Mouse (Mus musculus) left cerebral cortex, postnatal 4 days (tissue): ENCODE measurements at regions not wholly inside any gene's neighbourhood (a gene's known extent, or its start where the extent isn't known, plus 50 kb on each side); places are given as distances from the start of the nearest gene placed in this dataset.
A peak's percentile ranks its signal among the peaks of the same experiment; 100 is the strongest.

Source experiments
- DNase-seq: peaks from one replicate; pipeline ENCODE4 v3.0.0-alpha.2; 2022
- intact Hi-C: fragments of 180-260 bp; cut with DNase I; formaldehyde crosslinking; loops from one replicate; pipeline ENCODE4 v1.15.1; 2025

DNA sequence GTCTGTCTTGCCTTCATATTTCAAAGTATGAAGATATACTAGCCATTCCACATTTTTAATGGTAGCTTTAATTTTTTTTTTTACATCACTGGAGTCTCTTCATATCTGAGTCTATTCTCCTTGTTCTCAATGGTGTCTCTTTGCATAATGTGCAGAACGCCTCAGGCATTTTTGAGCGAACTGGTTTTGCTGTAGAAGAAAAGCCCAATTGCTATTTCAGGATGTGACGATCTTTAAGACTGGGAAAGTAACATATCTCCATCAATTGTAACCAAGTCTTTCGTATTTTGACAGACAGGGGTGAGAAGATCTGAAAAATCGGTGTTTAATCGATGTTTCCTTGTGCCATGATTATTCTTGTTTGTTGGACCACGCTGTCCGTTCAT, 183.7 kb upstream of the Ednrb start:
- intact Hi-C loops: no loop called here
- no peak for DNase-seq

GRCm38 (mm10) chr14:104027077-104027899, 183.1 kb upstream of the Ednrb start:
- peak; percentile 31 for DNase-seq
- intact Hi-C loops: no loop called here

GRCm38 (mm10) chr14:104008538-104008937, 164.3 kb upstream of the Ednrb start:
- intact Hi-C loops: no loop called here
- DNase-seq: no peak

GRCm38 (mm10) chr14:104006426-104006825, 162.2 kb upstream of the Ednrb start:
- intact Hi-C loops: no loop called here
- peak; percentile 17 for DNase-seq

- intact Hi-C loops: no loop called here
- DNase-seq: no peak
Measured at GRCm38 (mm10) chr14:104005132-104005531, 160.9 kb upstream of the Ednrb start.

- intact Hi-C loops: no loop called here
- no peak for DNase-seq
Measured at GRCm38 (mm10) chr14:104002421-104002820, 158.2 kb upstream of the Ednrb start.

DNA sequence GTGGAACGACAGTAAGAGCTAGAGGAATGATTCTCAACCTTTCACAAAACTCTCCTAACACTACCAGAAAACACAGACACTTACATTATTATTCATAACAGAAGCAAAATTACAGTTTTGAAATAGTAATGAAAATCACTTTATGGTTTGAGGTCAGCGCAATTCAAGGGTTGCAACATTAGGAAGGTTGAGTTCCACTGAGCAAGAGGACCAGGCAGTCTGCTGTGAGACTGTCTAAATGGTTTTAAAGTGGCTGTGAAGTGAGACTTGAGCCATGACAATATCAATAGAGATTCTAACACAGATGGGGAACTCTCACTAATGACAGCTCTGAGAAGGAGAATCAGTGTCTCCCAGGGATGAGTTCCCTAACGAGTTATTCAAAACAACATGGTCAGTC, 146.2 kb upstream of the Ednrb start:
- no peak for DNase-seq
- intact Hi-C loops: no loop called here

GRCm38 (mm10) chr14:103989949-103990348, 145.7 kb upstream of the Ednrb start:
- intact Hi-C loops: no loop called here
- DNase-seq: no peak

DNA sequence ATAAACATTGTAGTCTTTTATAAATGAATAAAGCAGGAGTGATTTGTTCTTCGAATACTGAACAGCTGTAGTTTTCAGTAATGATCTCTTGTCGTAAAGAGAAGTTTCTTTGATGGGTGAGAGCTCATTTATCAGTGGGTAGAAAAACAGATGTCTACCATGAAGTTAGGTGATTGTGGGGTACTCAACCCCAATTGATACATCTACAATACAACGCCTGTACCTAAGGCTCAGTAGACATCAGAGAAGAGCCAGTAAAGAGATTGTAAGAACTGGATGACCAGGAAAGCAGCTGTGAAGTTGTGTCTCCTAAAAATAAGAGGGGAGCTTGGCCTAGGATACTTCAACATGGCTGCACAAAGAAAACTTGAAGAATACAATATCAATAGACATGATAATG, 143.1 kb upstream of the Ednrb start:
- DNase-seq: no peak
- intact Hi-C loops: no loop called here

DNA sequence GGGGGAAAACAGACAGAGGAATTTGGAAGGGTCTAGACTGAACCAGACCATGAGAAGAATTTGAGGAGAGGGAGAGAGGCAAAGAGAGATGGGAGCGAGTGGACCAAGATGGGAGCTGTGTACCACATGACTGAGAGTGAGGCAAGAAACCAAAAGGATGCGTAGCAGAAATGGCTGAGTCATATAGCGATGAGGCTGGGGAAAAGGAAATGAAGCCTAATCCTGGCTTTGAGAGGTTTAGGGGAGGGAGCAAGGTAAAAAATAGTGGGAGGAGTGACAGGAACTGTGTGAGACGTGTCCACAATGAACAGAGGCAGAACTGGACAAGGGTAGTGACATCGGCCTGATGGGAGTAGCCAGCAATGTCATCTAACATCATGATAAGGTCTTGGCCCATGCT, 140.1 kb upstream of the Ednrb start:
- DNase-seq: no peak
- intact Hi-C loops: no loop called here

- no peak for DNase-seq
- intact Hi-C loops: no loop called here
Measured at GRCm38 (mm10) chr14:103978808-103979207, 134.6 kb upstream of the Ednrb start.

DNA sequence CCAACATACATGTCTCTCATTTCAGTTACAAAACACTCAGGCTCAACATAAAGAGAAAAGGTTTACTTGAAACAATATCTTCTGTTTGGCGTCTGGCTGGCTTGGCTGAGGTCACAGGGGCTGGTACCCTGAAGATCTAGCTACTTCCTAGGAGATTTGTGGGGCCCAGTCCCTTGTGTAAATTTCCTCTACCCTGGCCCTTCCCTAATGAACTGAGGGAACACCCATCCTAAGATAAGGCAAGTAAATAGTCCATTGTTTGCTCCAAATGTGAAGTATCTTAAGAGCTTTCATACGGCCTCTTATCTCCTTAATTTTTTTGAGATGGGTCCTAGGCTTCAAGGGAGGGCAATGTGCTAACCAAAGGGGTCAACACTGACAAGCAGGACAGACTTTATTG, 133.6 kb upstream of the Ednrb start:
- intact Hi-C loops: no loop called here
- no peak for DNase-seq

GRCm38 (mm10) chr14:103973955-103974354, 129.8 kb upstream of the Ednrb start:
- intact Hi-C loops: no loop called here
- no peak for DNase-seq

DNA sequence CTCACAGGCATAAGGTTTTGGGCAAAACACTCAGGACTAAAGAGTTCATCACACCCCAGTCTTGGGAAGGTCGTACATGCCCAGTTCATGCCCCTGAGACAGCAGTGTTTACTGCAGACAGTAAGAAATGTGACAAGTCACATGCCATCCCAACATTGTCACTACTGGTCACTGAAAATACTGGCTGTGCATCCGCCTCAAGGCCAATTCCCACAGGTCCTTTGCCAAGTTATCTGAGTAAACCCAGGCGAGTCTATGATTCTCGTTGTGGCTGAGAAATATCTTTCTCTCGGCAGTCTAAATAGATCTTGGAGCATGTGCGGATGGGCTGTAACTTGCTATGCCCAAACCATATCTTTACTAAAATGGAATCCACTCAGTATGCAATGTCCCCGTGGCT, 128.9 kb upstream of the Ednrb start:
- intact Hi-C loops: no loop called here
- no peak for DNase-seq

- intact Hi-C loops: no loop called here
- DNase-seq: no peak
Measured at GRCm38 (mm10) chr14:103969305-103969704, 125.1 kb upstream of the Ednrb start.

- intact Hi-C loops: no loop called here
- DNase-seq: no peak
Measured at GRCm38 (mm10) chr14:103966293-103966692, 122.1 kb upstream of the Ednrb start.

DNA sequence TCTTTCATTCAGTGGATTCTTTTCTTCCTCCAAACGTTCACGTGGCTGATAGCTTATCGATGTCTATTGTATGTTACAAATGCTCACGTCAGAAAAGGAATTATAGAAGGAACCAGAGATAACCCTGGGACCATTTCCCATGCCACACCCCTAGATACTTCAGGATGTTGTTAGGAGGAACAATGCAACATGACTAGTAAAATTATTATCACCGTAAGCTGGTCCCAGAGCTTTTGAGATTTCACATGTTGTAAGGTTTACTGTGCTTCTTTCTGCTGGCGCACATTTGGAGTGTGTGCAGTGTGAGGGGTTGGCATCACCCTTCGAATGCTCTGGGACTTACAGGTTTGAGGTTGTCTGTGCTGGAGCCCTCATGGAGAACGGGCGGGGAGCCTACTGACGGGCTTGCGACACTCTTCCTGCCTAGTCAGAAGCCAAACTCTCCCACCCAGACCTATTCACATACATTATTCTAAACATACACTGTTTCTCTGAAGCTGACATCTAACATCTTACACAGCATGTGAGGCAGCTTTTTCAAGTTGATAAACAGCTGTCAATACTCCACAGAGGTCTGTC, 118.2 kb upstream of the Ednrb start:
- DNase-seq: no peak
- intact Hi-C loops: no loop called here

DNA sequence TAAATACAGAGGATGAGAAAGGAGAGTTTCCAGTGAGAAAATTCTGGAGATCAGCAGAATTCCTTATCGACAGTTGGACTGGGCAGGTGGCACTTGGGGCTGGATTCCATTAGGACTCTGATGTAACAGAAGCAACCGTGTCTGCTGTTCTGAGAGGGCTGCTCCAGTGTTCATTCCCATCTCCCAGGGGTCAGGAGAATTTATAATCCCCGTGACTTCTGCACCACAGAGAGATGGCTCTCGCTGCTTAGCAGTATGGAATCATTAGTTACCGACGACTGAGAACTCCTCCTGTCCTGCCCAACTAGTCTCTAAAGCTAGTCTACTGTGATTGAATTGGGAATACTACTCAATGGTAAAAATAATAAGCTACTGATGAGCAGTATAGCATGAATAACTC, 107.7 kb upstream of the Ednrb start:
- intact Hi-C loops: no loop called here
- DNase-seq: no peak

DNA sequence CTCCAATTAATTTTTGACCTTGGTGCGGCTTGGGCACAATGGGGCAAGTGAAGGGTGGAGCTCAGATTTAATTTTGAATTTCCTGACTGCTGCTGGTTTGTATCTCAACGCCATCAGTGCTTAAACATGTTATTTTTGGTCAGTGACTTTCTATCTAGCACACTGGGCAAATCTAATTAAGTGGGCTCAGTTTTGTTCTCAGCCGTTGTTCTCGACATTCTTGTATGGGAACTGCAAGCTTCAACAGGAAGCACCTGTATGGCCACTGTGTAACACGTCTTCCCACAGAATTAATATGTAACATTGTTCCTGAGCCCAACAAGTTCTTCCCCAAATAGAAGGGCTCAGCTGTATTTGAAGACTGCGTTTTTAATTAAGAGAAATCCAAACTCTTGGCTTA, 105.7 kb upstream of the Ednrb start:
- intact Hi-C loops: no loop called here
- no peak for DNase-seq

GRCm38 (mm10) chr14:103948026-103948777, 104.0 kb upstream of the Ednrb start:
- DNase-seq: no peak
- intact Hi-C loops: no loop called here

- no peak for DNase-seq
- intact Hi-C loops: no loop called here
Measured at GRCm38 (mm10) chr14:103945753-103946152, 101.6 kb upstream of the Ednrb start.

DNA sequence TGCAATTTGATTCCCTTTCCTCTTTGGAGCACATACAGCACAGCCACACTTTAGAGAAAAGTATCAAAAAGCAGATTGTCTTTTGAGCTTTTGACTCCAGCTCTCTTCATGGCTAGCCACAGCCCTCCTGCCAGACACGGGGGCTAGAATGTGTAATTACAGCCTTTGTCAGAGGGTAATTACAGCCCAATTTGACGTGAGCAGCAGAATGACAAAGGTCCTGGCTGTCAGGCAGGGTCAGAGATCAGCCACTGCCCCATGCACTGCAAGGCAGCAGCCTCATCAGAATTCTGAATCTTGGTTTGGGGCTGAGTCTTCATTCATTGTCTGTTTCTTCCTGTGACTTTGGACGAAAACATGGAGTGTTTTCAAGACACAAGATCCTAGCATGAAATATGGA, 95.7 kb upstream of the Ednrb start:
- intact Hi-C loops: no loop called here
- DNase-seq: no peak
